Mouse (Mus musculus): ENCODE measurements around the gene Gm45015. TPM values are rescaled to one million over a fixed set of nuclear protein-coding genes. Genes with fewer than 3 reads are reported as not detected.

Gene Gm45015
- polyA plus RNA-seq (2012; fragmentation: generic; extraction: Trizol), result not detected

DNA sequence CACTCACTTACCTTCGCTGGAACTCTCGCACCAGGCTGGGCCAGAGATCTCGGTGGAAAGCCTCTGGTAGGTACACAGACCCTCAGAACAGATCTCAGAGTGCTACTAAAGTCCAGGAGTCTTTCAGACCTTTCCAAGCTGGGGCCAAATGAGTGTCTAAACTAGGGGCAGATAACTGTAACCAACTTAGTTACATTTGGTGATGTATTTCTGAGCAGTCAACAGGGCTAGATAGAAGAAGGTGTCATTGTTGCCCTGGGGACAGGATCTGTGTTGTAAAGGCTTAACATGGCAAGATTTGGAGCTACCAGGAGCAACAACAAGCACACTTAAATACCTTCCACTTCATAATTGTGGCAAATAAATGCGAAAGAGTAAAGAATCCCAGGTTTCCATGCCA, at the start of gene Gm45015:
Gene Gm45015, minus strand, starts transcription at position 101 of the 400 bp plus-strand sequence.

DNA sequence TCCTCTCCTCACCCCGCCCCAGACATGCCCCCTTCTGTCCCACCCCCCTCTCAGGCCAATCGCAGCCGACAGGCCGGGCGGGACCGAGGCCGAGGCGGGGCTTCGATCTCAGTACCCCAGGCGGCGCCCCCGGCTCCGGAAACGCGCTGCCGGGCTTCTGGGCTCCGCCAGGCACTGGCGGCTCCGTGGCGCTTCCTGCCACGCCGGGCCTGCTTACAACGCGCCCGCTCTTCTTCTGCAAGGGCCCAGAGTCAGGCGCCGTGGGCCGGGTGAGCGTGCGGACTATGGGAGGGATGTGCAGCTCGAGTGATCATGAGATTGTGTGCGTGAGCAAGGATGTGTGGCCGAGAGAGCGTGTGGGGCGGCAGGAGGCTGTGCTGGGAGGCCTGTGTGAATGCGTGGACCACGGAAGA, 5.8 kb upstream of the Gm45015 start, which contains the start of gene Zfp275:
Gene Zfp275, plus strand, starts transcription at position 139 of the 413 bp plus-strand sequence.

GRCm38 (mm10) chrX:73292876-73293275, 43.8 kb downstream of the Gm45015 start, which contains the start of the genes Xlr5a and Xlr5c:
Gene Xlr5a (minus strand): TSS chrX:73292976.
Gene Xlr5c (minus strand): TSS chrX:73292976.

Other genes starting within 250 kb of the Gm45015 start
- under 1 TPM; 0.08 to 0.30 TPM for gene Xlr3a, start 239.7 kb downstream of the Gm45015 start, polyA plus RNA-seq (2012; fragmentation: generic; extraction: Trizol)
- gene Gm14685, start 219.8 kb downstream of the Gm45015 start, polyA plus RNA-seq (2012; fragmentation: generic; extraction: Trizol), result not detected
- gene Xlr5b, start 188.0 kb downstream of the Gm45015 start, polyA plus RNA-seq (2012; fragmentation: generic; extraction: Trizol), result not detected
- not detected for gene DXBay18, start 187.4 kb downstream of the Gm45015 start, polyA plus RNA-seq (2012; fragmentation: generic; extraction: Trizol)
- not detected for gene Spin2d, start 159.9 kb downstream of the Gm45015 start, polyA plus RNA-seq (2012; fragmentation: generic; extraction: Trizol)
- gene Xlr3b, start 144.6 kb downstream of the Gm45015 start, polyA plus RNA-seq (2012; fragmentation: generic; extraction: Trizol), result not detected
- not detected for gene Xlr4b, start 122.5 kb downstream of the Gm45015 start, polyA plus RNA-seq (2012; fragmentation: generic; extraction: Trizol)
- 1 to 10 TPM; 5.0 to 6.2 TPM for gene F8a, start 108.5 kb downstream of the Gm45015 start, polyA plus RNA-seq (2012; fragmentation: generic; extraction: Trizol)
- gene Xlr4c, start 93.7 kb downstream of the Gm45015 start, polyA plus RNA-seq (2012; fragmentation: generic; extraction: Trizol), result not detected
- under 1 TPM; 0.04 TPM for gene Xlr3c, start 71.5 kb downstream of the Gm45015 start, polyA plus RNA-seq (2012; fragmentation: generic; extraction: Trizol)
- not detected for gene Xlr5a, start 43.9 kb downstream of the Gm45015 start, polyA plus RNA-seq (2012; fragmentation: generic; extraction: Trizol)
- gene Xlr5c, start 43.9 kb downstream of the Gm45015 start, polyA plus RNA-seq (2012; fragmentation: generic; extraction: Trizol), result not detected
- 1 to 10 TPM in 1 of 2 experiments, under 1 TPM in 1; 0.81 to 6.2 TPM for gene Zfp275, start 5.8 kb upstream of the Gm45015 start, polyA plus RNA-seq (2012; fragmentation: generic; extraction: Trizol)
- not detected for gene Gm18336, start 61.9 kb upstream of the Gm45015 start, polyA plus RNA-seq (2012; fragmentation: generic; extraction: Trizol)
- not detected for gene Zfp92, start 74.3 kb upstream of the Gm45015 start, polyA plus RNA-seq (2012; fragmentation: generic; extraction: Trizol)
- not detected for gene Trex2, start 98.5 kb upstream of the Gm45015 start, polyA plus RNA-seq (2012; fragmentation: generic; extraction: Trizol)
- gene Haus7, start 122.2 kb upstream of the Gm45015 start, polyA plus RNA-seq (2012; fragmentation: generic; extraction: Trizol), result 10 to 100 TPM; 40.7 to 52.5 TPM
- gene Bgn, start 146.8 kb upstream of the Gm45015 start, polyA plus RNA-seq (2012; fragmentation: generic; extraction: Trizol), result 1,000 to 10,000 TPM; 1,065 to 2,644 TPM
- under 1 TPM in 1 of 2 experiments, not detected in 1; 0.01 TPM for gene Atp2b3, start 166.2 kb upstream of the Gm45015 start, polyA plus RNA-seq (2012; fragmentation: generic; extraction: Trizol)